Mouse (Mus musculus) E14TG2a.4 (cell line): Measurements from ENCODE around the gene Gnaz.

Experiments used
- CTCF ChIP-seq: conservative IDR thresholded peaks from 2 replicates; pipeline ENCODE4 v1.5.1; 2014; ENCODE audit warnings: low read length
- NANOG ChIP-seq: IDR thresholded peaks from 2 replicates; pipeline ENCODE4 v1.6.1; 2014; ENCODE audit warnings: borderline replicate concordance, low read length, mixed read lengths
- POU5F1 ChIP-seq: IDR thresholded peaks from 2 replicates; pipeline ENCODE4 v1.6.1; 2014; ENCODE audit warnings: low read length, borderline replicate concordance

GRCm38 (mm10) chr10:74939300-74939699 is 27.7 kb upstream of the Gnaz start:
- no peak for TF ChIP-seq CTCF
- no peak for TF ChIP-seq POU5F1
- no peak for TF ChIP-seq NANOG
